Mouse (Mus musculus) bone marrow macrophage, adult 2 months (primary cell): Measurements from ENCODE around the gene Nat8f4.

ENCODE experiments used
- CTCF ChIP-seq: IDR thresholded peaks from 2 replicates; pipeline ENCODE4 v1.5.1; 2012; ENCODE audit warnings: low read depth, mild to moderate bottlenecking, low read length, moderate library complexity
- POLR2A ChIP-seq: IDR thresholded peaks from 2 replicates; pipeline ENCODE4 v1.6.1; 2012; ENCODE audit warnings: mild to moderate bottlenecking, low read depth, low read length, borderline replicate concordance

- no peak for TF ChIP-seq CTCF
- no peak for TF ChIP-seq POLR2A
Measured at GRCm38 (mm10) chr6:85849240-85849639, 55.4 kb downstream of the Nat8f4 start.
